Mouse (Mus musculus): Measurements from ENCODE around the gene Stk10. TPM values are rescaled to one million over a fixed set of nuclear protein-coding genes. Genes with fewer than 3 reads are reported as not detected.
A peak's percentile ranks its signal among the peaks of the same experiment; 100 is the strongest.

The Stk10 gene
- polyA plus RNA-seq (2015; fragmentation: Nextera tagmentation; extraction: Ambion mirVana): 2.6 and 3.2 TPM in 2 replicates

- peaks cover 18% of the 10 kb centered on the region for H3K4me1 ChIP-seq (replicated peaks; ENCODE audit: control insufficient read depth, insufficient read depth, low read length)
- peak; percentile 98 for ATAC-seq (ENCODE audit: low read depth)
- peak within 1 kb of the TSS; percentile 77 for H3K4me3 ChIP-seq (ENCODE audit: low read length)
- no peaks in the 10 kb centered on the region for H3K9me3 ChIP-seq (ENCODE audit: control insufficient read depth, low read length)
- H3K4me2 ChIP-seq (ENCODE audit: low read depth, low read length): peak within 1 kb of the TSS; percentile 99
- under 1% methylated on average over 56 of the region's 82 CpGs for WGBS
- no peaks in the 10 kb centered on the region for H3K27me3 ChIP-seq (ENCODE audit: control insufficient read depth, insufficient read depth, low read depth, low read length)
- peak within 1 kb of the TSS; percentile 75 for H3K9ac ChIP-seq (ENCODE audit: low read length)
- 0 out of 2 replicates have a peak within 1 kb of the TSS, but pooled peaks have one; percentile 20 for H3K27ac ChIP-seq (ENCODE audit: low read length)
- H3K36me3 ChIP-seq (ENCODE audit: control insufficient read depth, insufficient read depth, low read length): no peaks in the 10 kb centered on the region; the same call in 1 of the 2 replicates
Measured at GRCm38 (mm10) chr11:32532765-32533481, at the start of gene Stk10. Gene Stk10, plus strand, starts transcription at chr11:32533305.

DNA sequence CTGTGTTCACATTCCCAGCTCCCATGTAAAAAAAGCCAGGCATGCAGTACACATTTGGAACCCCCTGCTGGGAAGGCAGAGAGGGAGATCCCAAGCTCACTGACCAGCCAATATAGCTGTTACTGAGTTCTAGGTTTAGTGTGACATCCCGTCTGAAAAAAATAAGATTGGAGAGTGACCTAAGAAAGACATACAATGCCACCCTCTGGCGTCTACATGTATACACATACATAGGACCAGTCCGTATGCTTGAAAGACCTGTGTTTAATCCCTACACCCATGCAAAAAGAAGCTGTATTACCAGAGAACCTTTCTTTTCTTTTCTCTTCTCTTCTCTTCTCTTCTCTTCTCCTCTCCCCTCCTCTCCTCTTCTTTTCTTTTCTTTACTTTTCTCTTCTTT is 47.8 kb upstream of the Stk10 start:
- 52% methylated on average over 3 of the region's 3 CpGs for WGBS
- H3K27me3 ChIP-seq (ENCODE audit: control insufficient read depth, insufficient read depth, low read depth, low read length): no peaks in the 10 kb centered on the region
- no peak overlapping the region for H3K27ac ChIP-seq (ENCODE audit: low read length)
- peak; percentile 5; the same call in 1 of the 2 replicates for ATAC-seq (ENCODE audit: low read depth)
- no peaks in the 10 kb centered on the region for H3K9me3 ChIP-seq (ENCODE audit: control insufficient read depth, low read length)
- no peak overlapping the region for H3K9ac ChIP-seq (ENCODE audit: low read length)
- H3K4me3 ChIP-seq (ENCODE audit: low read length): no peak overlapping the region
- peaks cover 22% of the 10 kb centered on the region for H3K4me1 ChIP-seq (replicated peaks; ENCODE audit: control insufficient read depth, insufficient read depth, low read length)
- no peaks in the 10 kb centered on the region for H3K36me3 ChIP-seq (ENCODE audit: control insufficient read depth, insufficient read depth, low read length)
- H3K4me2 ChIP-seq (ENCODE audit: low read depth, low read length): no peak overlapping the region

GRCm38 (mm10) chr11:32486621-32487020 is 46.5 kb upstream of the Stk10 start:
- Histone ChIP-seq H3K27ac (ENCODE audit: low read length) (no peak overlapping the region), H3K27me3 (ENCODE audit: control insufficient read depth, insufficient read depth, low read depth, low read length) (no peaks in the 10 kb centered on the region), H3K4me3 (ENCODE audit: low read length) (no peak overlapping the region), H3K9me3 (ENCODE audit: control insufficient read depth, low read length) (no peaks in the 10 kb centered on the region), H3K36me3 (ENCODE audit: control insufficient read depth, insufficient read depth, low read length) (no peaks in the 10 kb centered on the region), H3K4me1 (replicated peaks; ENCODE audit: control insufficient read depth, insufficient read depth, low read length) (peaks cover 26% of the 10 kb centered on the region), H3K4me2 (ENCODE audit: low read depth, low read length) (no peak overlapping the region), H3K9ac (ENCODE audit: low read length) (no peak overlapping the region)
- no peak for ATAC-seq (ENCODE audit: low read depth)
- WGBS: 34% methylated on average over 3 of the region's 3 CpGs

GRCm38 (mm10) chr11:32487501-32487900 is 45.6 kb upstream of the Stk10 start:
- Histone ChIP-seq H3K4me2 (ENCODE audit: low read depth, low read length) (no peak overlapping the region), H3K27me3 (ENCODE audit: control insufficient read depth, insufficient read depth, low read depth, low read length) (no peaks in the 10 kb centered on the region), H3K36me3 (ENCODE audit: control insufficient read depth, insufficient read depth, low read length) (no peaks in the 10 kb centered on the region), H3K9me3 (ENCODE audit: control insufficient read depth, low read length) (no peaks in the 10 kb centered on the region), H3K9ac (ENCODE audit: low read length) (no peak overlapping the region), H3K27ac (ENCODE audit: low read length) (no peak overlapping the region), H3K4me3 (ENCODE audit: low read length) (no peak overlapping the region), H3K4me1 (replicated peaks; ENCODE audit: control insufficient read depth, insufficient read depth, low read length) (peaks cover 26% of the 10 kb centered on the region)
- no peak for ATAC-seq (ENCODE audit: low read depth)
- 86% methylated on average over 3 of the region's 3 CpGs for WGBS

GRCm38 (mm10) chr11:32488344-32488743 is 44.8 kb upstream of the Stk10 start:
- no peak; the same call in 1 of the 2 replicates for ATAC-seq (ENCODE audit: low read depth)
- Histone ChIP-seq H3K4me1 (replicated peaks; ENCODE audit: control insufficient read depth, insufficient read depth, low read length) (peaks cover 29% of the 10 kb centered on the region), H3K9ac (ENCODE audit: low read length) (no peak overlapping the region), H3K9me3 (ENCODE audit: control insufficient read depth, low read length) (no peaks in the 10 kb centered on the region), H3K27ac (ENCODE audit: low read length) (peak overlapping the region; percentile 67), H3K4me2 (ENCODE audit: low read depth, low read length) (no peak overlapping the region), H3K36me3 (ENCODE audit: control insufficient read depth, insufficient read depth, low read length) (no peaks in the 10 kb centered on the region), H3K27me3 (ENCODE audit: control insufficient read depth, insufficient read depth, low read depth, low read length) (no peaks in the 10 kb centered on the region), H3K4me3 (ENCODE audit: low read length) (no peak overlapping the region)

- no peaks in the 10 kb centered on the region for H3K27me3 ChIP-seq (ENCODE audit: control insufficient read depth, insufficient read depth, low read depth, low read length)
- H3K36me3 ChIP-seq (ENCODE audit: control insufficient read depth, insufficient read depth, low read length): no peaks in the 10 kb centered on the region
- ATAC-seq (ENCODE audit: low read depth): peak; percentile 67
- H3K27ac ChIP-seq (ENCODE audit: low read length): peak overlapping the region; percentile 67
- peaks cover 30% of the 10 kb centered on the region for H3K4me1 ChIP-seq (replicated peaks; ENCODE audit: control insufficient read depth, insufficient read depth, low read length)
- no peak overlapping the region for H3K4me3 ChIP-seq (ENCODE audit: low read length)
- no peak overlapping the region for H3K9ac ChIP-seq (ENCODE audit: low read length)
- H3K4me2 ChIP-seq (ENCODE audit: low read depth, low read length): no peak overlapping the region
- WGBS: 55% methylated on average over 5 of the region's 5 CpGs
- H3K9me3 ChIP-seq (ENCODE audit: control insufficient read depth, low read length): no peaks in the 10 kb centered on the region
Measured at GRCm38 (mm10) chr11:32488808-32489670, 44.1 kb upstream of the Stk10 start.

DNA sequence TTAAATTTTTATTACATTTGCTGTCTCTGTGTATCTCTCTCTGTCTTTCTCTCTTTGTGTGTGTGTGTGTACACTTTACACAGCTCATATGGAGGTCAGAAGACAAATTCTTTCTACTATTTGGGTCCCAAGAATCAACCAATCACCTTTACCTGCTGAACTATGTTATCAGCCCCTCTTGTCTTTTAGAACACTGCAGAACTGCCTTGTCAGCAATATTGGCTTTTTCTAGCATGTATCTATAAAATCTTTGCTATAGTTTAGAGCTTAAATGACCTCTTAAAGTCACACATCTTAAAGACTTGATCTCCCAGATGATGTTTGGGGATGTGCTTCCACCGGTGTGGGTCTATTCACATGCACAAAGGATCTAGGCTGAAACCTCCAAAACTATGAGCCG is 42.0 kb upstream of the Stk10 start:
- 91% methylated on average over 2 of the region's 2 CpGs for WGBS
- Histone ChIP-seq H3K4me3 (ENCODE audit: low read length) (no peak overlapping the region), H3K4me2 (ENCODE audit: low read depth, low read length) (no peak overlapping the region), H3K9ac (ENCODE audit: low read length) (no peak overlapping the region), H3K27ac (ENCODE audit: low read length) (no peak overlapping the region), H3K9me3 (ENCODE audit: control insufficient read depth, low read length) (no peaks in the 10 kb centered on the region), H3K36me3 (ENCODE audit: control insufficient read depth, insufficient read depth, low read length) (no peaks in the 10 kb centered on the region), H3K4me1 (replicated peaks; ENCODE audit: control insufficient read depth, insufficient read depth, low read length) (peaks cover 30% of the 10 kb centered on the region), H3K27me3 (ENCODE audit: control insufficient read depth, insufficient read depth, low read depth, low read length) (no peaks in the 10 kb centered on the region)
- no peak for ATAC-seq (ENCODE audit: low read depth)

- H3K4me3 ChIP-seq (ENCODE audit: low read length): no peak overlapping the region
- H3K9me3 ChIP-seq (ENCODE audit: control insufficient read depth, low read length): no peaks in the 10 kb centered on the region
- no peak overlapping the region for H3K27ac ChIP-seq (ENCODE audit: low read length)
- H3K4me2 ChIP-seq (ENCODE audit: low read depth, low read length): no peak overlapping the region
- no peaks in the 10 kb centered on the region for H3K27me3 ChIP-seq (ENCODE audit: control insufficient read depth, insufficient read depth, low read depth, low read length)
- H3K36me3 ChIP-seq (ENCODE audit: control insufficient read depth, insufficient read depth, low read length): no peaks in the 10 kb centered on the region
- H3K9ac ChIP-seq (ENCODE audit: low read length): no peak overlapping the region
- peaks cover 27% of the 10 kb centered on the region for H3K4me1 ChIP-seq (replicated peaks; ENCODE audit: control insufficient read depth, insufficient read depth, low read length)
- ATAC-seq (ENCODE audit: low read depth): no peak
Measured at GRCm38 (mm10) chr11:32493312-32493711, 39.8 kb upstream of the Stk10 start.

DNA sequence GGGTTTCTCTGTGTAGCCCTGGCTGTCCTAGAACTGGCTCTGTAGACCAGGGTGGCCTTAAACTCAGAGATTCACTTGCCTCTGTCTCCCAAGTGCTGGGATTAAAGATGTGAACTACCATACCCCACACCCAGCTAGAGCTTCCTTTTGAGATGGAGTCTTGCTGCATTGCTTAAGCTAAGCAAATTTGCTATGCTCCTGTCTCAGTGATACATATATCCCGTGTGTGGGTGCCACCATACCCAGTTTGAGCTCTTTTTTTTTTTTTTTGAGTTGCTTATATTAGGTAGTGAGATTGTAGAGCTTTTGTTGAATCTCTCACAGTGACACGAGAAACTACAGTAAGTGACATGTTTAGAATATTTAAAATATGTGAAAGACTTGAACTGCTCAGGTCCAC is 37.8 kb upstream of the Stk10 start:
- WGBS: 65% methylated on average over 2 of the region's 2 CpGs
- no peak for ATAC-seq (ENCODE audit: low read depth)
- no peak overlapping the region for H3K9ac ChIP-seq (ENCODE audit: low read length)

More for the DNA sequence above, 37.8 kb upstream of the Stk10 start:
- Histone ChIP-seq H3K4me1 (replicated peaks; ENCODE audit: control insufficient read depth, insufficient read depth, low read length) (peaks cover 12% of the 10 kb centered on the region; the same call in 1 of the 2 replicates), H3K27ac (ENCODE audit: low read length) (no peak overlapping the region), H3K27me3 (ENCODE audit: control insufficient read depth, insufficient read depth, low read depth, low read length) (no peaks in the 10 kb centered on the region), H3K36me3 (ENCODE audit: control insufficient read depth, insufficient read depth, low read length) (no peaks in the 10 kb centered on the region), H3K9me3 (ENCODE audit: control insufficient read depth, low read length) (no peaks in the 10 kb centered on the region), H3K4me3 (ENCODE audit: low read length) (no peak overlapping the region), H3K4me2 (ENCODE audit: low read depth, low read length) (no peak overlapping the region)

Measured in lung, embryonic 16.5 days (tissue).